Mouse (Mus musculus) brown adipose tissue, adult 24 weeks (tissue): ENCODE data around the gene Cipc. TPM values are rescaled to one million over a fixed set of nuclear protein-coding genes. Genes with fewer than 3 reads are reported as not detected.

Source experiments
- H3K27ac ChIP-seq: fragments of 200-500 bp; replicated peaks from 2 replicates; pipeline ENCODE4 v1.5.1; 2012; ENCODE audit warnings: low read depth, mild to moderate bottlenecking, low read length
- H3K4me1 ChIP-seq: fragments of 200-500 bp; 2 replicates; pipeline ENCODE4 v1.6.1; 2012; ENCODE audit warnings: low read length, mixed read lengths; ENCODE audit not compliant: control insufficient read depth, insufficient read depth, insufficient read length
- H3K4me3 ChIP-seq: fragments of 200-500 bp; 2 replicates; pipeline ENCODE4 v1.5.1; 2012; ENCODE audit warnings: low read depth, mild to moderate bottlenecking, low read length, moderate library complexity; ENCODE audit not compliant: insufficient read depth
- polyA plus RNA-seq: library from polyadenylated mRNA; stranded (reverse); fragments of >200 nt; gene quantifications from 2 replicates; pipeline ENCODE4 v1.2.4, GENCODE M21; 2012; ENCODE audit not compliant: missing spikeins, insufficient read depth, insufficient read length

Cipc gene
- polyA plus RNA-seq, 1 experiment = 16.4 TPM

- H3K4me3 ChIP-seq = no peak overlapping the region
- no peak overlapping the region for H3K27ac ChIP-seq
- no peaks in the 10 kb centered on the region for H3K4me1 ChIP-seq
These were observed 36.8 kb downstream of the Cipc start for GRCm38 (mm10) chr12:86983470-86984193.

- H3K4me3 ChIP-seq = no peak overlapping the region
- H3K27ac ChIP-seq = no peak overlapping the region
- H3K4me1 ChIP-seq = no peaks in the 10 kb centered on the region
These were observed 37.3 kb downstream of the Cipc start for GRCm38 (mm10) chr12:86984194-86984555.

- no peak overlapping the region for H3K4me3 ChIP-seq
- no peak overlapping the region for H3K27ac ChIP-seq
- no peaks in the 10 kb centered on the region for H3K4me1 ChIP-seq
These were observed 39.7 kb downstream of the Cipc start for GRCm38 (mm10) chr12:86986562-86986961.

- Histone ChIP-seq H3K4me3 (no peak overlapping the region), H3K27ac (no peak overlapping the region), H3K4me1 (no peaks in the 10 kb centered on the region)
These were observed 41.4 kb downstream of the Cipc start for GRCm38 (mm10) chr12:86988227-86988626.

- Histone ChIP-seq H3K4me1 (no peaks in the 10 kb centered on the region), H3K27ac (no peak overlapping the region), H3K4me3 (no peak overlapping the region)
These were observed 42.5 kb downstream of the Cipc start for GRCm38 (mm10) chr12:86989378-86989777.

- H3K4me1 ChIP-seq = no peaks in the 10 kb centered on the region
- H3K27ac ChIP-seq = no peak within 1 kb of the TSS
- H3K4me3 ChIP-seq = no peak within 1 kb of the TSS
These were observed 43.3 kb downstream of the Cipc start, which contains the start of gene Zdhhc22 for GRCm38 (mm10) chr12:86989890-86990754. Zdhhc22 (minus strand) TSS chr12:86990430.

DNA sequence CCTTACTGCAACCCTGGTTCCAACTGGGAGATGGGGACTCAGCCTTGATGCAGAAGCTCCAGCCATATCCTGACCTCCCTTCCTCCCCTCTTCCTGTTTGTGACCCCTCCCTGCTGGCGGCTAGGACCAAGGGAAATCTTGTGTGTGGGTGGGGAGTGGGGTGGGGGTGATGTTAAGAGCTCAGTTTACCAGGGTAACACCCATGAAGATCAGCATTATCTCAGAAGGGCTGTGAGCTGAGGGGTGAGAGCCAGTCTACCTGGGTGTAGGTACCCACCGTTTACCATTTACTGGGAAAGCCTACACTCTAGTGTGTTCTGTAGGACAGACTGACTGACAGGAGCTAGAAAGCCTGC is 43.9 kb downstream of the Cipc start:
- Histone ChIP-seq H3K4me1 (no peaks in the 10 kb centered on the region), H3K4me3 (no peak overlapping the region)

DNA sequence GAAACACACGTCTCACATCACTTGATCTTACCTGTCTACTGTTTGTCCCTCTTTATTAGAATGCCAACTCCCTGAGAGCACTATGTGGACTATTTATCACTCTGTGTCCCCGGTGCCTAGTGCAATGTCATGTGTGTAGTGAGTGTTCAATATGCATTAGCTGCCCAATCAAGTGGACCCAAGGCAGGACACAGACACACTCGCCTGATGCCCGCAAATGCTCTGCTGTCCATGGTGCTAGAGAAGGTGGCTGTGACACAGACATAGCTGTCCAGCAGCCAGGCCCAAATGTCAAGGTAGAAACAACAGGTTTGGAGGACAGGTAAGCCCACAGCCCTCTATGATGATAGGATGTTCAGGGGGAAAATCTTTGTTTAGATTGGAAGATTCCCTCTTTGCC is 47.3 kb downstream of the Cipc start:
- no peak overlapping the region for H3K4me3 ChIP-seq
- no peak overlapping the region for H3K27ac ChIP-seq
- H3K4me1 ChIP-seq = no peaks in the 10 kb centered on the region

More for the DNA sequence above, 43.9 kb downstream of the Cipc start:
- H3K27ac ChIP-seq = no peak overlapping the region

DNA sequence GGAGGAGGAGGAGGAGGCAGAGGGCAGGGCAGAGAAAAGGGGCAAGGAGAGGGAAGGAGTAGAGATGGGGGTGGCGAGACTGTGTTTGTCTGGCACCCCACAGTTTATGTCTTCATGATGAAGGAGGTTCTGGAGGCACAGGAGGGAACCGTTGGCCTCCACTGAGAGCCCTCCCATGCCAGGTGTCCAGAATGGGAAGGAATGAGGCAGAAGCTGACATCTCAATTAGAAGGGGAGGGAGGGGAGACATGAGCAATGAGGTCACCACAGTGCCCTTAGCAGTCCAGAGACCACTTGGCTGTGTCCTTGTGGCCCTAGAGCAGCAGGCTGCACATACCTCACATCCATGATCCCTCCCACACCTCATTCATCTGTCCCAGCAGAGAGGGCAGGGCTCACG is 47.9 kb downstream of the Cipc start:
- Histone ChIP-seq H3K27ac (no peak overlapping the region), H3K4me3 (no peak overlapping the region), H3K4me1 (no peaks in the 10 kb centered on the region)

GRCm38 (mm10) chr12:86995931-86996330 is 49.1 kb downstream of the Cipc start:
- no peak overlapping the region for H3K27ac ChIP-seq
- H3K4me1 ChIP-seq = no peaks in the 10 kb centered on the region

DNA sequence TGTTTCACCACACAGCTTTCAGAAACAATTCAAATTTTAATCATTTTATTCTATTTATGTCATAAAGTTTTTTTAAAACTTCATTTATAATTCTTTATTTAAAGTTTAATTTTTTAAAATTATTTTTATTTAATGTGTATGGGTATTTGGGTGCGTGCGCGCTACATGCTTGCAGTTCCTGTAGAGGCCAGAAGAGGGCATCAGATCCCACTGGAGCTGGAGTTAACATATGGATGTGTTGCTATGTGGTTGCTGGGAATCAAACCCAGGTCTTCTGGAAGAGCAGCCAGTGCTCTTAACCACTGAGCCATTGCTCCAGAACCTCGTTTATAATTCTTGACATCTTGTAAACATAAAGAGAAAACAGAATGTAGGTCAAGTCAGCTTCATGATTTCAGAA is 51.9 kb downstream of the Cipc start:
- H3K4me1 ChIP-seq = no peaks in the 10 kb centered on the region
- no peak overlapping the region for H3K27ac ChIP-seq
- no peak overlapping the region for H3K4me3 ChIP-seq

More at GRCm38 (mm10) chr12:86995931-86996330, 49.1 kb downstream of the Cipc start:
- no peak overlapping the region for H3K4me3 ChIP-seq

DNA sequence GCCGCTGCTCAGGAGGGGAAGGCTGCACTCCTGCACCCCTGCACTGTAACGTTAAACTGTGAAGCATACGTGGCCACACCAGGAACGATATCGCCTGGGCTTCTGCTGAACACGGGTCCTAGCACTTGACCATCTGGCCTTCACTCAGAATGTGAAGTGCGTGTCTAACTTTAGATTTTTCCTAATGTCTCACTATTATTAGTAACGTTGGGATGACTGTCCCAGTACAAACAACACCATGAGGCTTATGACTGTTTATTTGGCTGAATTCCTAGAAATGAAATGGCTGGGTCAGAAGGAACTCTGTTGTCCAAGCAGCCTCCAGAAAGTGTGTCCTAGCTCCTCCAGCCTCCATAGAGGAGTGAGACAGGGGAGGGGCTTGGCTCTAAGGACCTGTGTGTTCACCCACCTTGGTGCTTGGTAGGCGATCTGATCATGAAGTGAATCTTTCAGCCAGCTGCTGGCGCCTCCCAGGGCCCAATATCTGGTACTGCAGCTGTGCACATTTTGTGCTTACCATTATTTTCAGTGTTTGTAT is 52.5 kb downstream of the Cipc start:
- H3K4me3 ChIP-seq = no peak overlapping the region
- no peak overlapping the region for H3K27ac ChIP-seq
- H3K4me1 ChIP-seq = no peaks in the 10 kb centered on the region

GRCm38 (mm10) chr12:87000151-87000839 is 53.5 kb downstream of the Cipc start:
- H3K27ac ChIP-seq = no peak overlapping the region
- no peak overlapping the region for H3K4me3 ChIP-seq
- no peaks in the 10 kb centered on the region for H3K4me1 ChIP-seq

- Histone ChIP-seq H3K4me1 (no peaks in the 10 kb centered on the region), H3K27ac (no peak overlapping the region), H3K4me3 (no peak overlapping the region)
These were observed 54.0 kb downstream of the Cipc start for GRCm38 (mm10) chr12:87000840-87001176.

DNA sequence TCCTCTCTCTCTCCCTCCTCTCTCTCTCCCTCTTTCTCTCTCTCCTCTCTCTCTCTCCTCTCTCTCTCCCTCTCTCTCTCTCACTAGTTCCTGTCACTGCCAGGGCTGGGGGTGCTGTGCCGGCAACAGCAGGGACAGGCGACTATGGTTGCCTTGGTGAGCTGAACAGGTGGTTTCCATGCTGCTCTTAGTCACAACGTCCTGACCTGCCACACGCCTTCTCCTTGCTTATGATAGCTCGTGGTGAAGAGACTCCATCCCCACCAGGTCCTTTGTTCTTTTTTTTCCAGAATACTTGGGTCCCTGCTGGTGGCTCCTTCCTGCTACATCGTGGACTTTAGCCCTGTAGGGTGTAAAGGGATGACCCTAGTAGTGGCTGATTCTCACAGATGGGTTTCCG is 55.4 kb downstream of the Cipc start:
- no peak overlapping the region for H3K27ac ChIP-seq
- no peak overlapping the region for H3K4me3 ChIP-seq
- no peaks in the 10 kb centered on the region for H3K4me1 ChIP-seq
